Mouse (Mus musculus) urinary bladder, postnatal 25 days (tissue): Measurements from ENCODE around the gene Olfr150.
"Not testable (repeated sequence)": the region's sequence is repeated elsewhere in the genome, so short reads cannot be mapped to it uniquely, and the experiment has no call there.

ENCODE experiments used
- DNase-seq: peaks from one replicate; pipeline ENCODE4 v3.0.0; 2022; ENCODE audit warnings: low spot score

The Olfr150 gene

GRCm38 (mm10) chr9:39730678-39731077 is at the start of gene Olfr150:
Gene Olfr150, plus strand, starts transcription at chr9:39730978.
- no peak for DNase-seq

- not testable (repeated sequence) for DNase-seq
Observed at GRCm38 (mm10) chr9:39701123-39701522, 29.7 kb upstream of the Olfr150 start.

GRCm38 (mm10) chr9:39707017-39707416 is 23.8 kb upstream of the Olfr150 start, which contains the start of gene Olfr149:
Gene Olfr149, minus strand, starts transcription at chr9:39707117.
- DNase-seq = no peak

GRCm38 (mm10) chr9:39708958-39709357 is 21.8 kb upstream of the Olfr150 start:
- DNase-seq = no peak

- no peak for DNase-seq
Observed at GRCm38 (mm10) chr9:39711053-39711452, 19.7 kb upstream of the Olfr150 start, which contains the start of gene Olfr965. Gene Olfr965, plus strand, starts transcription at chr9:39711353.

GRCm38 (mm10) chr9:39740741-39741140 is 10.0 kb downstream of the Olfr150 start:
- DNase-seq = no peak

GRCm38 (mm10) chr9:39745949-39746348 is 15.2 kb downstream of the Olfr150 start, which contains the start of gene Olfr967:
Gene Olfr967, plus strand, starts transcription at chr9:39746249.
- DNase-seq = no peak

GRCm38 (mm10) chr9:39746428-39746827 is 15.7 kb downstream of the Olfr150 start:
- DNase-seq = no peak

GRCm38 (mm10) chr9:39783153-39783552 is 52.4 kb downstream of the Olfr150 start, which contains the start of gene Olfr968:
Gene Olfr968, minus strand, starts transcription at chr9:39783253.
- no peak for DNase-seq
